Mouse (Mus musculus) liver, embryonic 16.5 days (tissue): Measurements from ENCODE around the gene Wdr59. TPM values are rescaled to one million over a fixed set of nuclear protein-coding genes. Genes with fewer than 3 reads are reported as not detected.

Experiments used
- ATAC-seq: fragments of 200-750 bp; cut with Nextera tagmentation; 2 replicates; pipeline ENCODE4 v1.8.0; 2017; ENCODE audit warnings: low read depth, mild to moderate bottlenecking, moderate number of reproducible peaks, moderate library complexity
- H3K27ac ChIP-seq: fragments of 300-500 bp; sonication (generic); 2 replicates; pipeline ENCODE4 v1.5.1; 2014; ENCODE audit warnings: mild to moderate bottlenecking, low read length
- H3K27me3 ChIP-seq: fragments of 300-500 bp; sonication (generic); 2 replicates; pipeline ENCODE4 v1.6.1; 2014; ENCODE audit warnings: low read depth, low read length, mixed read lengths; ENCODE audit not compliant: control insufficient read depth, insufficient read depth
- H3K36me3 ChIP-seq: fragments of 300-500 bp; sonication (generic); 2 replicates; pipeline ENCODE4 v1.6.1; 2014; ENCODE audit warnings: mild to moderate bottlenecking; ENCODE audit not compliant: control insufficient read depth, insufficient read depth
- H3K4me1 ChIP-seq: fragments of 300-500 bp; sonication (generic); 2 replicates; pipeline ENCODE4 v1.6.1; 2014; ENCODE audit warnings: low read depth, low read length, mixed read lengths; ENCODE audit not compliant: control insufficient read depth
- H3K4me2 ChIP-seq: fragments of 300-500 bp; sonication (generic); 2 replicates; pipeline ENCODE4 v1.6.1; 2014; ENCODE audit warnings: low read depth, low read length, mixed read lengths
- H3K4me3 ChIP-seq: fragments of 300-500 bp; sonication (generic); 2 replicates; pipeline ENCODE4 v1.5.1; 2014; ENCODE audit warnings: low read depth, mild to moderate bottlenecking, low read length
- H3K9ac ChIP-seq: fragments of 300-500 bp; sonication (generic); 2 replicates; pipeline ENCODE4 v1.6.1; 2014; ENCODE audit warnings: low read depth, low read length
- H3K9me3 ChIP-seq: fragments of 300-500 bp; sonication (generic); replicated peaks from 2 replicates; pipeline ENCODE4 v1.6.1; 2016; ENCODE audit warnings: low read length; ENCODE audit not compliant: control insufficient read depth
- WGBS: fragments of 180-500 bp; shearing (Covaris S2); extraction: QIAGEN DNeasy Blood & Tissue Kit; methylation state at CpG from one replicate; pipeline ENCODE4 v1.1.7; 2014; ENCODE audit not compliant: insufficient replicate concordance; 5-methylcytosine and 5-hydroxymethylcytosine counted together
- polyA plus RNA-seq: library from polyadenylated mRNA; unstranded; fragments of >200 nt; fragmentation: Nextera tagmentation; extraction: Ambion mirVana; gene quantifications from 2 replicates; pipeline ENCODE4 v1.2.1, GENCODE M21; 2015

Wdr59 gene
- polyA plus RNA-seq, 1 experiment from 2014 or later = 1.7 TPM

DNA sequence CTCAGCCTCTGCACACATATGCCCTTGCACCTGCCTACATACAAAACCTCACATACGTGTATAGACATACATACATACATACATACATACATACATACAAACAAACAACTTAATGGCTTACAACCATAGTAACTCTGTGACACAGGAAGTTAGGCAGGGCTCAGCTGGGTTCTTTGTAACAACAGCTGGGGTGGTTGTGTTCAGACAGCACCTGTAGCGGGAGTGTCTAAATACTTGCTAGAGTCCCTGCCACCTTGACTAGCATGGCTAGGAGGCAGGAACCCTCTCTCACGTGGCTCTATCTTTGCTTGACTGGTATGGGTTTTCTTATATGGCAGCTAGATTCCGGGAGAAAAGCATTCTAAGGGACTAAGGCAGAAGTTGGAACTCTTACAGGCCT is 41.8 kb upstream of the Wdr59 start:
- Histone ChIP-seq H3K4me1 (peaks cover 28% of the 10 kb centered on the region), H3K9me3 (no peaks in the 10 kb centered on the region), H3K27me3 (no peaks in the 10 kb centered on the region), H3K4me3 (no peak overlapping the region), H3K9ac (no peak overlapping the region), H3K36me3 (no peaks in the 10 kb centered on the region), H3K27ac (no peak overlapping the region), H3K4me2 (no peak overlapping the region)
- 67% methylated on average over 4 of the region's 4 CpGs for WGBS
- ATAC-seq = no peak

- Histone ChIP-seq H3K27ac (no peak overlapping the region), H3K4me2 (no peak overlapping the region), H3K36me3 (no peaks in the 10 kb centered on the region), H3K9ac (no peak overlapping the region), H3K4me3 (no peak overlapping the region), H3K9me3 (no peaks in the 10 kb centered on the region), H3K4me1 (peaks cover 25% of the 10 kb centered on the region), H3K27me3 (no peaks in the 10 kb centered on the region)
- WGBS = 59% methylated on average over 5 of the region's 5 CpGs
- no peak for ATAC-seq
Measured at GRCm38 (mm10) chr8:111563075-111563474, 41.2 kb upstream of the Wdr59 start.

DNA sequence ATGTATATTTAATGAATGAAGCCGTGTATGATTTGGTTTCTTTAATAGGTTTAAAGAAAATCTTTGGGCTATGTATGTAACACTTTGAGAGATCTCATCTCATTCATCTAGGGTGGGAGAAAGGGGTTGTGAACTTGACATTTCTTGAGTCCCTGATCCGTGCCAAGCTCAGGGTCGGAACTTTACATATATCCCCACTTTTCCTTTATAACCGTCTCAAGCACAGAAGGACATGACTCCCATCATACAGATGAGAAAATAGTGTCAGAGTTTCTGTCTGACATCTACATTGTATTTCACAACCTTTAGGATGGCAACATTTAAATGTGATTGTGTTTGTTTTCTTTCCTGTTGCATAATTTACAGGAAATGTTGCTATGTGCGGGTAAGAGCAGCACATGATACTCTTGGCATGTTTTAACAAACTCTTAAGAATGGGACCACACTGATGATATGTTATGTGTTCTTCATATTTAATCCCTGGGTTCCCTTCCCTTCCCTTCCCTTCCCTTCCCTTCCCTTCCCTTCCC is 40.4 kb upstream of the Wdr59 start:
- Histone ChIP-seq H3K4me1 (peaks cover 18% of the 10 kb centered on the region), H3K4me2 (no peak overlapping the region), H3K9ac (no peak overlapping the region), H3K4me3 (no peak overlapping the region), H3K27me3 (no peaks in the 10 kb centered on the region), H3K9me3 (no peaks in the 10 kb centered on the region), H3K36me3 (no peaks in the 10 kb centered on the region), H3K27ac (no peak overlapping the region)
- no peak for ATAC-seq
- 71% methylated on average over 5 of the region's 5 CpGs for WGBS

- no peak overlapping the region for H3K4me3 ChIP-seq
- H3K4me1 ChIP-seq = peaks cover 18% of the 10 kb centered on the region
- H3K27me3 ChIP-seq = no peaks in the 10 kb centered on the region
- H3K9me3 ChIP-seq = no peaks in the 10 kb centered on the region
- no peaks in the 10 kb centered on the region for H3K36me3 ChIP-seq
- ATAC-seq = no peak
- no peak overlapping the region for H3K9ac ChIP-seq
- no peak overlapping the region for H3K4me2 ChIP-seq
- 69% methylated on average over 4 of the region's 4 CpGs for WGBS
- H3K27ac ChIP-seq = 0 out of 2 replicates have a peak overlapping the region, but pooled peaks have one; percentile 1
Measured at GRCm38 (mm10) chr8:111561824-111562223, 39.9 kb upstream of the Wdr59 start.

GRCm38 (mm10) chr8:111551511-111552130 is 29.7 kb upstream of the Wdr59 start:
- Histone ChIP-seq H3K27me3 (no peaks in the 10 kb centered on the region), H3K4me2 (no peak overlapping the region), H3K4me3 (no peak overlapping the region), H3K36me3 (no peaks in the 10 kb centered on the region), H3K4me1 (peaks cover 5% of the 10 kb centered on the region), H3K9ac (no peak overlapping the region), H3K27ac (no peak overlapping the region), H3K9me3 (no peaks in the 10 kb centered on the region)
- no peak for ATAC-seq
- WGBS = 67% methylated on average over 8 of the region's 8 CpGs

- Histone ChIP-seq H3K4me1 (peaks cover 8% of the 10 kb centered on the region), H3K36me3 (no peaks in the 10 kb centered on the region), H3K27me3 (no peaks in the 10 kb centered on the region), H3K9me3 (no peaks in the 10 kb centered on the region), H3K27ac (no peak overlapping the region; the same call in 1 of the 2 replicates), H3K4me3 (no peak overlapping the region), H3K9ac (no peak overlapping the region), H3K4me2 (no peak overlapping the region)
- 44% methylated on average over 9 of the region's 9 CpGs for WGBS
- no peak for ATAC-seq
Measured at GRCm38 (mm10) chr8:111550002-111550870, 28.3 kb upstream of the Wdr59 start.

DNA sequence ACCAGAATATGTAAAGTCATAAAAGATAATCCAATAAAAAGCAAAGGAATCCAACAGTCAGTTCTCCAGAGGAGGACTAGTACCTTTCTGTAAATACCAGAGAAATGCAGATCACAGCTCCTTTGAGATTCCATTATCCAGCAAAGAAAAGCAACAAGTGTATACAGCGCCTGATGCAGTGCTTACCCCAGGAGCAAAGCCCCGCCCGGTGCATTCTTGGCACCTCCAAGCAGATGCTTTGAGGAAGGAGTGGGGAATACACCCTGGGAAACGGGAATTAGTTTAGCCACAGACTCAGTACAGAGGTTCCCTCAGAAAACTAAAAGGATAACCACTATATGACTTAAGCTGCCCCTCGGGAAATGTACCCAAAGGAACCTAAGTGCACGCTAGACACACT is 26.3 kb upstream of the Wdr59 start:
- Histone ChIP-seq H3K9ac (no peak overlapping the region), H3K27me3 (no peaks in the 10 kb centered on the region), H3K4me3 (no peak overlapping the region), H3K4me1 (peaks cover 10% of the 10 kb centered on the region), H3K4me2 (no peak overlapping the region), H3K27ac (no peak overlapping the region), H3K9me3 (no peaks in the 10 kb centered on the region), H3K36me3 (no peaks in the 10 kb centered on the region)
- WGBS = 81% methylated on average over 6 of the region's 6 CpGs
- no peak for ATAC-seq

DNA sequence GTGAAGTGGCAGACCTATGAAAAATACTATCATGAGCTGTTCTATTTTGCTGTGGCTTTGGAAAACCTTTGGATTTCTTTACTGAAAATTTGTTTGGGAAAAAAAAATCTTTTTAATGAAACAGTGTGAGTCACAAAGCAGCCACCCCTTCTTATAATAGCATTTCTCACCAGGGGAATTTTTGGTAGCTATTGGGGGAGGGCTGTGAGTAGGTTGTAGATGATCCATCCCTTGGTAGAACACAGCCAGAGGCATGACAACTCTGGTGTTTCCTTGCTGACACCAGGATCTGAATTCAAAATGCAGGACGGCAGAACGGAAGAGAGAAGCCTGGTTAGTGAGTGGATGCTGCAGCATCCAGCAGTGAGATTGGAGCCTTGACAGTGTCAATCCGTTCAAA is 25.3 kb upstream of the Wdr59 start:
- no peak overlapping the region for H3K9ac ChIP-seq
- H3K4me1 ChIP-seq = peaks cover 10% of the 10 kb centered on the region
- H3K4me3 ChIP-seq = no peak overlapping the region
- 84% methylated on average over 3 of the region's 3 CpGs for WGBS
- no peak for ATAC-seq
- H3K9me3 ChIP-seq = no peaks in the 10 kb centered on the region
- H3K36me3 ChIP-seq = no peaks in the 10 kb centered on the region
- H3K27me3 ChIP-seq = no peaks in the 10 kb centered on the region
- H3K27ac ChIP-seq = no peak overlapping the region
- H3K4me2 ChIP-seq = no peak overlapping the region
